Mouse (Mus musculus) midbrain, embryonic 16.5 days (tissue): ENCODE data around the gene Gm28998. TPM values are rescaled to one million over a fixed set of nuclear protein-coding genes. Genes with fewer than 3 reads are reported as not detected.
"Not testable (repeated sequence)": the region's sequence is repeated elsewhere in the genome, so short reads cannot be mapped to it uniquely, and the experiment has no call there.

Experiments
- ATAC-seq: fragments of 200-750 bp; cut with Nextera tagmentation; 2 replicates; pipeline ENCODE4 v1.8.0; 2017; ENCODE audit warnings: moderate TSS enrichment
- H3K27ac ChIP-seq: fragments of 300-500 bp; sonication (generic); 2 replicates; pipeline ENCODE4 v1.5.1; 2014; ENCODE audit warnings: mild to moderate bottlenecking, low read length, mixed read lengths
- H3K27me3 ChIP-seq: fragments of 300-500 bp; sonication (generic); 2 replicates; pipeline ENCODE4 v1.6.1; 2014; ENCODE audit warnings: low read depth, low read length, mixed read lengths; ENCODE audit not compliant: control insufficient read depth, insufficient read depth
- H3K36me3 ChIP-seq: fragments of 300-500 bp; sonication (generic); 2 replicates; pipeline ENCODE4 v1.6.1; 2014; ENCODE audit warnings: mild to moderate bottlenecking, low read length, moderate library complexity, mixed read lengths; ENCODE audit not compliant: control insufficient read depth, insufficient read depth
- H3K4me1 ChIP-seq: fragments of 300-500 bp; sonication (generic); 2 replicates; pipeline ENCODE4 v1.6.1; 2014; ENCODE audit warnings: mild to moderate bottlenecking, low read length, mixed read lengths; ENCODE audit not compliant: control insufficient read depth, insufficient read depth
- H3K4me2 ChIP-seq: fragments of 300-500 bp; sonication (generic); 2 replicates; pipeline ENCODE4 v1.6.1; 2014; ENCODE audit warnings: mild to moderate bottlenecking, low read length, mixed read lengths
- H3K4me3 ChIP-seq: fragments of 300-500 bp; sonication (generic); 2 replicates; pipeline ENCODE4 v1.5.1; 2014; ENCODE audit warnings: low read depth, mild to moderate bottlenecking, low read length, moderate library complexity, mixed read lengths
- H3K9ac ChIP-seq: fragments of 300-500 bp; sonication (generic); 2 replicates; pipeline ENCODE4 v1.6.1; 2014; ENCODE audit warnings: low read depth, low read length, mixed read lengths
- H3K9me3 ChIP-seq: fragments of 300-500 bp; sonication (generic); replicated peaks from 2 replicates; pipeline ENCODE4 v1.6.1; 2014; ENCODE audit warnings: mild to moderate bottlenecking, low read length, mixed read lengths; ENCODE audit not compliant: control insufficient read depth, poor library complexity, severe bottlenecking
- WGBS: fragments of 180-500 bp; shearing (Covaris S2); extraction: QIAGEN DNeasy Blood & Tissue Kit; methylation state at CpG from one replicate; pipeline ENCODE4 v1.1.7; 2014; 5-methylcytosine and 5-hydroxymethylcytosine counted together
- polyA plus RNA-seq: library from polyadenylated mRNA; unstranded; fragments of >200 nt; fragmentation: Nextera tagmentation; extraction: Ambion mirVana; gene quantifications from 2 replicates; pipeline ENCODE4 v1.2.1, GENCODE M21; 2015

The Gm28998 gene
- not detected in 2 replicates for polyA plus RNA-seq

DNA sequence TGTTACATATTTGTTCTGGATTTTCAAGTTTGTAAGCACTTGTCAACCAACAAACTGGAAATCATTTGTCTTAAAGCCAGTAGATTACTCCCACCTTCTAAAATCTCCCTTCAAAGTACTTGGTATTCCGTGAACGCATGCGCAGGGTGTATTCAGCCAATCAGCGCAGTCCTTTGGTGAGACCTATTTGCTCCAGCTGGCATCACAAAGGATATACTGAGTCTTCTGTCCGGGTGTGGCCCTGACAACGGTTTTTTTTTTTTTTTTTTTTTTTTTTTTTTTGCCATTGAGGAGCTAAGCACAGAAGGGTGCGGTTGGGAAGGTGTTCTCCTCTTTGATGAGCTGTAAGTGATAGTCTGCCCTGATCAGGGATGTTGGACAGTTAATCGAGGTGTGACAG, at the start of gene Gm28998:
Gene Gm28998 (plus strand): TSS at position 301 of the 400 bp plus-strand sequence.
- not testable (repeated sequence) for H3K4me2 ChIP-seq, H3K27ac ChIP-seq, H3K9ac ChIP-seq, H3K9me3 ChIP-seq, H3K4me3 ChIP-seq, H3K36me3 ChIP-seq, H3K4me1 ChIP-seq, H3K27me3 ChIP-seq, ATAC-seq
- no CpG with 5 or more reads among the region's 8 CpGs for WGBS

Other genes with a start within 250 kb of the Gm28998 start
- not detected in 2 replicates for gene Gm21244, start 84.5 kb upstream of the Gm28998 start, polyA plus RNA-seq
- gene Gm21788, start 151.2 kb downstream of the Gm28998 start, polyA plus RNA-seq = not detected in 2 replicates